Mouse (Mus musculus) testis, adult 2 months (tissue): Measurements from ENCODE around the gene Rbms3.

ENCODE experiments used
- CTCF ChIP-seq: fragments of 200-500 bp; IDR thresholded peaks from 2 replicates; pipeline ENCODE4 v1.5.1; 2012; ENCODE audit warnings: low read depth, mild to moderate bottlenecking, inconsistent platforms, low read length, moderate library complexity; ENCODE audit not compliant: control insufficient read depth, insufficient read depth, insufficient replicate concordance
- POLR2A ChIP-seq: fragments of 200-500 bp; IDR thresholded peaks from 2 replicates; pipeline ENCODE4 v1.6.1; 2012; ENCODE audit warnings: low read depth, mild to moderate bottlenecking, inconsistent platforms, low read length, moderate library complexity; ENCODE audit not compliant: control insufficient read depth

DNA sequence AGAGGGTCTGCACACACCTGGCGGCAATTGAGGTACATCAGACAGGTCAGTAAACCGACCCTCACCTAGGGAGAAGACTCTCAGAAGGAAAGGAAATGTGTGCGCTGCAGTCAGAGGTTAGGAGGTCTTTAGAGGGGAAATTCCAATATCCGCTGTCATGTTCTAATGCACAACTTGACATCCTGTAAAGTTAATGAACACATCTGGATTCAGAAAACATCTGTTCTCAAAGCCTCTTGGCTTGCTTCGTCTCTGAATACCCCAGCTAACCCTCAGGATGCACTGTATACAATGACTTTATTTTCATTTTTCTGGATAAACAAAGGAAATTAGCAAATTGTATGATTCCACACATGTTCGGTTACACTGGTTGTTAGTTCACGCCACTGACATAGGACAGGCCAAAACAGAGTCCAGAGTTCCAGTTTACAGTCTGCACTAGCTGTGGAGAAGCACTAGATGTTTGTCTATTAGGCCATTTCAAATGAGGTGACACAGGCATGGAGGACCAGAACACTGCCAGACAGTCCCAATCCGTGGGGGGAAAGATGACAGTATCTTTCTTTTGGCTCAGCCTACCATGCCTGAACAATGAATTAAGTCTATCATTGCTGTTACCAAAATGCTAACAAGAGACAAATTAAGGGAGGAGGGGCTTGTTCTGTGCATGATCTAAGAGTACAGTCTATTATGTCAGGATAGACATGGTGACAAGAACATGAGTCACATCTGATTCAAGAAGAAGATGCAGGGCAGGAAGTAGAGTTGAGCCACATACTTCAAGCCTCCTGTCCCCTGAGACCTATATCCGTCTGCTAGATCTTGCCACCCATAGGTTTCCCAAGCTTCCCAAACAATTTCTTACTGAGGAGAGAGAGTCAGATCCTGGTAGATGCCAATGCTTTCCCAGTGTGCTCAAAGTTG lies 538.2 kb downstream of the Rbms3 start:
- TF ChIP-seq POLR2A (no peak), CTCF (no peak)
